In genomic region chr9:88976875-88977274, GRCm38 (mm10) we compare ENCODE assay signal across 12 mouse cellular contexts. TPM values are rescaled to one million over a fixed set of nuclear protein-coding genes. Genes with fewer than 3 reads are reported as not detected.
DNase-seq lines count a peak whose midpoint lies in the region; ATAC-seq and TF ChIP-seq lines count a peak whose summit lies in the region.
"Not testable (repeated sequence)": the region's sequence is repeated elsewhere in the genome, so short reads cannot be mapped to it uniquely, and the experiment has no call there.
"Had no signal": no experiment of that assay in that cellular context is flagged by ENCODE, and none has a peak within 500 bp of the region (broad histone marks: within the 10 kb centered on the region; RNA-seq: fewer than 3 reads in every experiment).

No protein-coding gene starts in this region.

- H3K4me1 ChIP-seq in limb, embryonic 11.5 days (ENCODE audit: control insufficient read depth, insufficient read depth, low read length); lung, postnatal 0 days (ENCODE audit: insufficient read depth, low read depth, low read length): not testable (repeated sequence)

- not testable (repeated sequence) for H3K36me3 ChIP-seq in limb, embryonic 11.5 days (ENCODE audit: control insufficient read depth, insufficient read depth, low read length); lung, postnatal 0 days (ENCODE audit: insufficient read depth, low read length)

- ATAC-seq in granulocyte monocyte progenitor cell, adult 5-6 weeks (replicated peaks; ENCODE audit: poor library complexity, severe bottlenecking) = peak; percentile 68
- not testable (repeated sequence) for ATAC-seq in limb, embryonic 11.5 days (ENCODE audit: insufficient number of reproducible peaks, low FRiP score, low TSS enrichment, low read depth); lung, postnatal 0 days
- peak; percentile 71 for ATAC-seq in megakaryocyte, adult 5-6 weeks (ENCODE audit: poor library complexity, severe bottlenecking)
- ATAC-seq in megakaryocyte progenitor cell, adult 5-6 weeks (replicated peaks; ENCODE audit: poor library complexity) = 0 out of 2 replicates have a peak, but pooled peaks have one; percentile 26

- H3K4me3 ChIP-seq in limb, embryonic 11.5 days (ENCODE audit: low read depth, low read length); lung, postnatal 0 days (ENCODE audit: low read depth, low read length): not testable (repeated sequence)

- not testable (repeated sequence) for H3K4me2 ChIP-seq in limb, embryonic 11.5 days (ENCODE audit: low read depth, severe bottlenecking); lung, postnatal 0 days (replicated peaks; ENCODE audit: low read depth, low read length)

- TF ChIP-seq CTCF in lung, postnatal 0 days (IDR thresholded peaks at IDR 0.05) = not testable (repeated sequence)

- DNase-seq in A20 (ENCODE audit: low read depth, low spot score) = peak; percentile 18
- peak; percentile 48 for DNase-seq in heart, adult 11 months
- peak; percentile 2 for DNase-seq in limb, embryonic 11.5 days (ENCODE audit: low spot score)
- peak; percentile 3 for DNase-seq in lung, postnatal 0 days (ENCODE audit: low spot score)

- H3K27ac ChIP-seq in limb, embryonic 11.5 days (replicated peaks; ENCODE audit: low read depth, low read length); lung, postnatal 0 days (ENCODE audit: low read length): not testable (repeated sequence)

- 84% methylated on average over 4 of the region's 4 CpGs for WGBS in limb, embryonic 11.5 days
- 69% methylated on average over 4 of the region's 4 CpGs for WGBS in lung, postnatal 0 days

- not testable (repeated sequence) for H3K9me3 ChIP-seq in limb, embryonic 11.5 days (ENCODE audit: control insufficient read depth, low read length); lung, postnatal 0 days (ENCODE audit: low read length)

- not testable (repeated sequence) for H3K9ac ChIP-seq in limb, embryonic 11.5 days (ENCODE audit: low read length); lung, postnatal 0 days (replicated peaks; ENCODE audit: low read depth)

- TF ChIP-seq EP300 in lung, postnatal 0 days (IDR thresholded peaks at IDR 0.05) = not testable (repeated sequence)

- not testable (repeated sequence) for H3K27me3 ChIP-seq in limb, embryonic 11.5 days (ENCODE audit: control insufficient read depth, insufficient read depth, low read length); lung, postnatal 0 days (replicated peaks; ENCODE audit: insufficient read depth, low read length)

RNA-seq across cellular contexts. Expression of gene Bcl2a1a, which starts 20.2 kb away (rescaled TPM):
- not detected in 2 replicates for total RNA-seq in granulocyte monocyte progenitor cell, adult 5-6 weeks (2014; fragmentation: Nextera tagmentation)
- 1.0 TPM in 1 of 2 replicates, not detected in the other for total RNA-seq in granulocyte monocyte progenitor cell, adult 5-6 weeks (2017)
- polyA plus RNA-seq in limb, embryonic 11.5 days (2014; fragmentation: Nextera tagmentation; extraction: Ambion mirVana) = not detected in 2 replicates
- polyA plus RNA-seq in lung, postnatal 0 days (2015; fragmentation: Nextera tagmentation; extraction: Ambion mirVana) = 19.3 and 22.9 TPM in 2 replicates
- 1.2 and 5.6 TPM in 2 replicates for total RNA-seq in megakaryocyte, adult 5-6 weeks (2015)
- total RNA-seq in megakaryocyte, adult 5-6 weeks (2017) = 1.4 and 3.7 TPM in 2 replicates
- 0.42 and 0.64 TPM in 2 replicates for total RNA-seq in megakaryocyte progenitor cell, adult 5-6 weeks (2015)
- total RNA-seq in megakaryocyte progenitor cell, adult 5-6 weeks (2017) = not detected in 2 replicates
- total RNA-seq: G1E had no signal
- polyA plus RNA-seq: brain, embryonic 14.5 days; C2C12; CD4-positive, CD25-positive, alpha-beta regulatory T cell, adult 4 months; G1E; Patski had no signal
